Mouse (Mus musculus) ES-E14 (cell line): ENCODE measurements around the gene Tank.

Source experiments
- MAFK ChIP-seq: IDR thresholded peaks from 2 replicates; pipeline ENCODE4 v1.6.1; 2014; ENCODE audit warnings: mild to moderate bottlenecking, low read depth, low read length, inconsistent platforms; ENCODE audit not compliant: insufficient read depth
- ZC3H11A ChIP-seq: IDR thresholded peaks from 2 replicates; pipeline ENCODE4 v1.6.1; 2012; ENCODE audit warnings: low read depth, mild to moderate bottlenecking, inconsistent platforms, low read length, borderline replicate concordance

DNA sequence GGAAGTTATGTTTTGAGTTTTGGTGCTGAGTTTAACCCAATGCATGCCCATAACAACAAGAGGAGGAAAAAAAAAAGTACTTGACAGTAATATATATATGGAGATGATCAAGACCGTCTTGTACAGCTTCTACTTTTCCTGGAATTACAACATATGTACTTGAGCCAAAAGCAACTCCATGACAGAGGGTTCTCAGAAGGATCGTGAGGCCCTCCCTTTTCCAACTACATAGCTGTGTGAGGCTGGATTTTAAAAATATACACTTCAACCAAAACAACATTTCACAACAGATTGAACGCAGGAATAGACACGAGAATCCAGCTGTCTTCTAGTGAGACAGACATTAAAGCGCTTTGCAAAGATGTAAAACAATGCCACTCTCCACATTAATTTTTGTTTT lies 26.7 kb upstream of the Tank start:
- TF ChIP-seq MAFK (no peak), ZC3H11A (no peak)
